Mouse (Mus musculus) testis, adult 2 months (tissue): ENCODE data around the gene Thra. TPM values are rescaled to one million over a fixed set of nuclear protein-coding genes. Genes with fewer than 3 reads are reported as not detected.
"Not testable (repeated sequence)": the region's sequence is repeated elsewhere in the genome, so short reads cannot be mapped to it uniquely, and the experiment has no call there.

ENCODE experiments used
- H3K27ac ChIP-seq: fragments of 200-500 bp; 2 replicates; pipeline ENCODE4 v1.5.1; 2012; ENCODE audit warnings: low read depth, low read length; ENCODE audit not compliant: control insufficient read depth, insufficient read depth
- H3K27me3 ChIP-seq: fragments of 200-500 bp; 2 replicates; pipeline ENCODE4 v1.6.1; 2012; ENCODE audit warnings: mild to moderate bottlenecking, low read length, moderate library complexity; ENCODE audit not compliant: control insufficient read depth, insufficient read depth
- H3K36me3 ChIP-seq: fragments of 200-500 bp; 2 replicates; pipeline ENCODE4 v1.6.1; 2012; ENCODE audit warnings: mild to moderate bottlenecking, low read length; ENCODE audit not compliant: control insufficient read depth, insufficient read depth
- H3K4me1 ChIP-seq: fragments of 200-500 bp; 2 replicates; pipeline ENCODE4 v1.6.1; 2012; ENCODE audit warnings: low read length; ENCODE audit not compliant: control insufficient read depth, insufficient read depth
- H3K4me3 ChIP-seq: fragments of 200-500 bp; 2 replicates; pipeline ENCODE4 v1.5.1; 2012; ENCODE audit warnings: low read depth, mild to moderate bottlenecking, low read length, moderate library complexity, mixed read lengths; ENCODE audit not compliant: control insufficient read depth
- CTCF ChIP-seq: fragments of 200-500 bp; IDR thresholded peaks from 2 replicates; pipeline ENCODE4 v1.5.1; 2012; ENCODE audit warnings: low read depth, mild to moderate bottlenecking, inconsistent platforms, low read length, moderate library complexity; ENCODE audit not compliant: control insufficient read depth, insufficient read depth, insufficient replicate concordance
- POLR2A ChIP-seq: fragments of 200-500 bp; IDR thresholded peaks from 2 replicates; pipeline ENCODE4 v1.6.1; 2012; ENCODE audit warnings: low read depth, mild to moderate bottlenecking, inconsistent platforms, low read length, moderate library complexity; ENCODE audit not compliant: control insufficient read depth
- polyA plus RNA-seq: library from polyadenylated mRNA; depleted of rRNA; stranded (reverse); fragments of >200 nt; gene quantifications from 2 replicates; pipeline ENCODE4 v1.2.3, GENCODE M21; 2012

Gene Thra
- polyA plus RNA-seq, 1 experiment, result 14.4 TPM

DNA sequence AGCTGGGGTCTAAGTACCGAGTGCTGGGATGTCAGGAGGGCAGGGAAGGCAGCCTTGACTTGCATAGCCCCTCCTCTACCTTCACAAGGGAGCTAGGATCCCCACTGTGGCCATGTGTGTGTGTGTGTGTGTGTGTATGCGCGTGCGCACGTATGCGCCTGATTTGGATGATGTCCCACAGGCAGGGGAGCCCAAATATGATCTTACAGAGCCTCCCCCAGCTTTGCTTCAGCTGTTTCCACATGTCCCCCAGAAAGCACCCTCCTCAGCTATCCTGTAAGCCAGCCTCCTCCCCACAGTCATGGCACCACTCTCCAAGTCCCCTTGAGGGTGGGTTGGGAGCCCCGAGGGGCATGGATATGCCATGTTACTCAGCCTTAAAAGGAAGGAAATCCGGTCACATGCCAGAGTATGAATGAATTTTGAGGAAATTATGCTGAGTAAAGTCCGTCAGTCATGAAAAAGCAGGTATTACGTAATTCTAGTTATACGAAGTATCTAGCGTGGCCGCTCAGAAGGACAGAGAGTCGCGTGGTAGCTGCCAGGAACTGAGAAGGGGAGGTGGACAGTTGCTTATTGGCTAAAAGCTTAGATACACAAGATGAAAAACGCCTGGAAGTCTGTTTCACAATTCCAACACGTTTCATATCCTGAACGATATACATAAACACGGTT lies 32.0 kb upstream of the Thra start:
- Histone ChIP-seq H3K27ac (no peak overlapping the region), H3K4me1 (no peaks in the 10 kb centered on the region; the same call in 1 of the 2 replicates), H3K4me3 (no peak overlapping the region), H3K36me3 (no peaks in the 10 kb centered on the region; the same call in none of the 2 replicates), H3K27me3 (no peaks in the 10 kb centered on the region)
- no peak for TF ChIP-seq POLR2A
- TF ChIP-seq CTCF, result no peak

DNA sequence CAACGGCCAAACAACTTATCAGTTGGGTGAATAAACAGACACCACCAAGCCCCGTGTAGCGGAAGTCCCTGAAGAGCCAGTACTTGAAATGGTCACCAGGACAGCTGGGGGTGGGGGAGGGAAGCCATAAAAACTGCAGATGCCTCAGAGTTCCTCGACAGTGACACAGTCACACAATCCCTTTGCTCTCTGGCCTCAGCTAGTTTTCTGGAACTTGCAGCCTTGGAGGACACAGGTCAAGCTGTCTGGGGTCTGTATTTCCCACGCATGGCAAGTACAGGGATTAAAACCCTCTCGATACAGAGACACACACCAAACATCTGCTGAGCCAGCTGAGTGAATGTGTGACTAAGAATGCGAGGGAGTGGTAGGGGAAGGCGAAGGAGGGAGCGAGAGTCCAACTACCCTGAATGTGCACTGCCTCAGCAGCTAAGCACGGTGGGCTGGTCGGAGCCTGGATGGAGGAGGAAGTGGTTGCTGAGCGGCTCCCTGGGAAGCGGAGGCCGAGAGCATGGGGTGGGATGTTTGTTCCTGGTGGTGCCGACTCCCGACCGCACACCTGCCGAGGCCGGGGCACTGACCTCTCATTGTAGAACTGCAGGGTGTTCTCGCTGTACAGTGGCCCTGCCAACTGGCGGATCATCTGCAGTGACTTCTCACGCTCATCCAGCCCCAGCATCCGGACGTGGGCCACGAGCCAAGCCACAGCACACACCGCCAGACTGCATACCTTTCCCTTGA lies 31.3 kb upstream of the Thra start:
- Histone ChIP-seq H3K4me1 (no peaks in the 10 kb centered on the region; the same call in 1 of the 2 replicates), H3K36me3 (no peaks in the 10 kb centered on the region; the same call in none of the 2 replicates)

DNA sequence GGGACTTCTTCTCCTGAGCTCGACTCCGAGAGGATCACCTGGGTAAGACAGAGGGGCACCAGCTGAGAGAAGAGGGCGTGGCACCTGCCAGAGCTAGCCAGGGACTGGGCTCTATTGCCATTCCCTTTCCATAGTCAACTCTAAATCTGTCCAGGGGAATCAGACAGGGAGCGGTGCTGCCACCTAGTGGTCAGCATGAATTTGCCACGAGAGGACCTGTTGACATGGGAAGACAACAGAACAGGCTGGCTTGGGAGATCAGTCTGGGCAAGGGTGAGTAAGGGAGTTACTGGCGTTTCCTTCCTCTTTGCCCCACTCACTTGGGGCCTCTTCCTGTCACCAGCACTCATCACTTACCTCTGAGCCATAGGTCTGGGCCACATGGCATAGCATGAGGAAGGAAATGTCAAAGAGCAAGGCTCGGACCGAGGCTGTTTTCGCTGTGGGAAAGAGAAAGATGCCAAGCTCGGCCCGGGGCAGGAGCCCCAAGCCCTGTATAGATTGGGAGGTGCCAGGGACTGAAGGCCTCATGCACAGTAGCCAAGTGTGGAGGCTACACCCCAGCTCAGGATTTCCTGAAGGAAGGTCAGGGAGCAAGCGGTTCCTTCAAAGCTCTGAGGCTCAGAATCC lies 29.9 kb upstream of the Thra start:
- no peak overlapping the region for H3K27ac ChIP-seq
- TF ChIP-seq POLR2A (no peak), CTCF (peak; percentile 90; the same call in 1 of the 2 replicates)
- H3K36me3 ChIP-seq, result no peaks in the 10 kb centered on the region; the same call in none of the 2 replicates
- no peaks in the 10 kb centered on the region; the same call in 1 of the 2 replicates for H3K4me1 ChIP-seq
- H3K4me3 ChIP-seq, result no peak overlapping the region
- no peaks in the 10 kb centered on the region for H3K27me3 ChIP-seq

More for the DNA sequence above, 31.3 kb upstream of the Thra start:
- no peak overlapping the region for H3K27ac ChIP-seq
- H3K27me3 ChIP-seq, result no peaks in the 10 kb centered on the region
- TF ChIP-seq CTCF (no peak), POLR2A (no peak)
- H3K4me3 ChIP-seq, result no peak overlapping the region

DNA sequence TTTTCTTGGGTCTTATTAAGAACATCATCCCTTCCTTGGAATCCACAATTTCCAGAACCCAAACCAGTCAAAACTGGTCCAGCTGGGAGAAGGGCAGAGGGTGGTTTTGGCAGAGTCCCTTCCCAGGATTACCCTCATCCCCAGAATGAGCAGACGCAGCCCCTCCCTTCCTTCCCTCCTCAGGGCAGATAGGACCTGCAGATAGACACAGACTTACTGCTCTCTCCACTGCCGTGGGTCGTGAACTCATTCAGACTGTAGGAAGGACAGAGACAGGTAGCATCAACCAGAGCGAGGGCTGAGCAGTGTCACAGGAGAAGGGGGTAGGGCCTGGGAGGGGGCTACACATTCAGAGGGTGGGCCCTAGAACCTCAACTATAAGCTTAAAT lies 29.4 kb upstream of the Thra start:
- Histone ChIP-seq H3K4me3 (no peak overlapping the region), H3K36me3 (no peaks in the 10 kb centered on the region; the same call in none of the 2 replicates), H3K4me1 (no peaks in the 10 kb centered on the region; the same call in 1 of the 2 replicates), H3K27ac (no peak overlapping the region), H3K27me3 (no peaks in the 10 kb centered on the region)
- TF ChIP-seq POLR2A, result no peak
- TF ChIP-seq CTCF, result no peak

DNA sequence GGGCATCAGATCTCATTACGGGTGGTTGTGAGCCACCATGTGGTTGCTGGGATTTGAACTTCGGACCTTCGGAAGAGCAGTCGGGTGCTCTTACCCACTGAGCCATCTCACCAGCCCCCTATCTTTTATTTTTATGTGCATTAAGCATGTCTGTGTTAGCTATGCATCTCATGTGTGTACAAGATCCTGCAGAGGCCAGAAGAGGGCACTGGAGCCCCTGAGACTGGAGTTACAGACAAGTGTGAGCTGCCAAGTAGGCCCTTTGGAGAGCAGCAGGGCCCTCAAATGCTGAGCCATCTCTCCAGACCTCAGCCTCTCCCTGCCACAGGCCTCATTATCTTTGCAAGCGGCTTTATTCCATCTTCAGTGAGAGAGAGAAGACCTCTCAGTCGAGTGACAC lies 28.4 kb upstream of the Thra start:
- H3K27ac ChIP-seq, H3K4me1 ChIP-seq, H3K36me3 ChIP-seq, H3K27me3 ChIP-seq, H3K4me3 ChIP-seq: not testable (repeated sequence)

DNA sequence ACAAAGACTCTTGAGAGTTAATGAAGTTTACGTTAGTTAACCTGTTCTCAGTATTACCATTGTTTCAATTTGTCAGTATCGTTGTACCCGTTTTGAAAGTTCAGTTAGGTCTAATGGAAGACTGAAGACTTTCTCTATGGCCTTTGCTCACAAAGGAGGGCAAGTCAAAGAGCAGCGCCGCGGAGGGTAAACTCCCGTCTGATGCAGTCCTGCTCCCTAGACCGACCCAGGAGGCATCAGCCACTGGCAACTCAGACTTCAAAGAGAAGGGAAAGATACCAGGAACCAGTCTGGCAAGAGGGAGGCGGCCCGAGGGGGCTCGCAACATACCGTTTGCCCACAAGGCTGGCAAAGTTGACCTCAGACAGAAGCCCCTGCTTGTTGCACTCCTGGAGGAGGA lies 26.7 kb upstream of the Thra start:
- no peaks in the 10 kb centered on the region; the same call in none of the 2 replicates for H3K36me3 ChIP-seq

DNA sequence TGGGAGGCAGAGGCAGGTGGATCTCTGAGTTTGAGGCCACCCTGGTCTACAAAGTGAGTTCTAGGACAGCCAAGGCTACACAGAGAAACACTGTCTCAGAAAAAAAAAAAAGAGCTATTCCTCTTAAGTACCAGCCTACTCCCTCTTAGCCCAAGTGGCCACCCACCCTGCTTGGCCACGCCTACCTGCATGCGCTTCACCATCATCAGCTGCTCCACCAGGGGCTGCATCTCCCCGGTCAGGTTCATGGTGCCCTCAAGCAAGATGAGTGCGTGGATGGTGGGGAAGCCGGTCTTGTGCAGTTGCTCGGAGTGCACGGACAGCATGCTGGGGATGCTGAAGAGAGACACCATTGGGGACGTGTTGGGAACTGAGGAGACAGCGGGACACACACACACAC lies 24.5 kb upstream of the Thra start:
- no peak for TF ChIP-seq CTCF
- no peak for TF ChIP-seq POLR2A
- H3K36me3 ChIP-seq, result no peaks in the 10 kb centered on the region; the same call in none of the 2 replicates
- no peak overlapping the region for H3K4me3 ChIP-seq
- no peak overlapping the region for H3K27ac ChIP-seq
- no peaks in the 10 kb centered on the region for H3K27me3 ChIP-seq
- H3K4me1 ChIP-seq, result no peaks in the 10 kb centered on the region

More for the DNA sequence above, 26.7 kb upstream of the Thra start:
- Histone ChIP-seq H3K4me3 (no peak overlapping the region), H3K27me3 (no peaks in the 10 kb centered on the region), H3K4me1 (no peaks in the 10 kb centered on the region), H3K27ac (no peak overlapping the region)
- TF ChIP-seq CTCF, result no peak
- TF ChIP-seq POLR2A, result no peak
